Mouse (Mus musculus) lung, postnatal 0 days (tissue): ENCODE results near the gene Slc46a3. TPM values are rescaled to one million over a fixed set of nuclear protein-coding genes. Genes with fewer than 3 reads are reported as not detected.

Experiments
- ATAC-seq: fragments of 200-750 bp; cut with Nextera tagmentation; 2 replicates; pipeline ENCODE4 v1.8.0; 2017; ENCODE audit warnings: moderate library complexity
- DNase-seq: peaks from one replicate; pipeline ENCODE4 v3.0.0-alpha.2; 2016; ENCODE audit warnings: low spot score
- H3K27ac ChIP-seq: fragments of 300-500 bp; sonication (generic); 2 replicates; pipeline ENCODE4 v1.5.1; 2014; ENCODE audit warnings: antibody characterized with exemption, mild to moderate bottlenecking, low read length, mixed read lengths
- H3K27me3 ChIP-seq: fragments of 300-500 bp; sonication (generic); replicated peaks from 2 replicates; pipeline ENCODE4 v1.6.1; 2014; ENCODE audit warnings: low read length, mixed read lengths; ENCODE audit not compliant: insufficient read depth
- H3K36me3 ChIP-seq: fragments of 300-500 bp; sonication (generic); 2 replicates; pipeline ENCODE4 v1.6.1; 2014; ENCODE audit warnings: low read length, mixed read lengths; ENCODE audit not compliant: insufficient read depth
- H3K4me1 ChIP-seq: fragments of 300-500 bp; sonication (generic); 2 replicates; pipeline ENCODE4 v1.6.1; 2014; ENCODE audit warnings: antibody characterized with exemption, low read depth, low read length, mixed read lengths; ENCODE audit not compliant: insufficient read depth
- H3K4me2 ChIP-seq: fragments of 300-500 bp; sonication (generic); replicated peaks from 2 replicates; pipeline ENCODE4 v1.6.1; 2014; ENCODE audit warnings: low read depth, mild to moderate bottlenecking, low read length, moderate library complexity, mixed read lengths
- H3K4me3 ChIP-seq: fragments of 300-500 bp; sonication (generic); 2 replicates; pipeline ENCODE4 v1.5.1; 2014; ENCODE audit warnings: low read depth, low read length
- H3K9ac ChIP-seq: fragments of 300-500 bp; sonication (generic); replicated peaks from 2 replicates; pipeline ENCODE4 v1.6.1; 2014; ENCODE audit warnings: low read depth, mild to moderate bottlenecking
- H3K9me3 ChIP-seq: fragments of 300-500 bp; sonication (generic); 2 replicates; pipeline ENCODE4 v1.6.1; 2016; ENCODE audit warnings: low read length, mixed read lengths
- CTCF ChIP-seq: IDR thresholded peaks from 2 replicates; pipeline ENCODE4 v1.5.1; 2016; ENCODE audit warnings: antibody characterized with exemption, mild to moderate bottlenecking
- EP300 ChIP-seq: IDR thresholded peaks from 2 replicates; pipeline ENCODE4 v1.6.1; 2016; ENCODE audit warnings: antibody characterized with exemption, mild to moderate bottlenecking, control low read depth
- WGBS: fragments of 180-500 bp; shearing (Covaris S2); extraction: QIAGEN DNeasy Blood & Tissue Kit; methylation state at CpG from one replicate; pipeline ENCODE4 v1.1.7; 2014; 5-methylcytosine and 5-hydroxymethylcytosine counted together
- polyA plus RNA-seq: library from polyadenylated mRNA; unstranded; fragments of >200 nt; fragmentation: Nextera tagmentation; extraction: Ambion mirVana; gene quantifications from 2 replicates; pipeline ENCODE4 v1.2.1, GENCODE M21; 2015

Gene Slc46a3
- polyA plus RNA-seq, 1 experiment from 2014 or later: 9.4 TPM

- WGBS: 45% methylated on average over 17 of the region's 17 CpGs
- H3K27me3 ChIP-seq: no peaks in the 10 kb centered on the region
- no peak overlapping the region for H3K4me2 ChIP-seq
- no peak overlapping the region for H3K9ac ChIP-seq
- H3K4me3 ChIP-seq: no peak overlapping the region
- H3K36me3 ChIP-seq: no peaks in the 10 kb centered on the region
- H3K9me3 ChIP-seq: no peaks in the 10 kb centered on the region
- TF ChIP-seq CTCF: no peak
- TF ChIP-seq EP300: peak; percentile 99
- H3K4me1 ChIP-seq: 0 out of 2 replicates have a peak, but pooled peaks cover 5% of the 10 kb centered on the region
- ATAC-seq (peak; percentile 86), DNase-seq (peak; percentile 74)
- H3K27ac ChIP-seq: 0 out of 2 replicates have a peak overlapping the region, but pooled peaks have one; percentile 38
Observed at GRCm38 (mm10) chr5:147918044-147918846, 23.6 kb upstream of the Slc46a3 start.

- 79% methylated on average over 9 of the region's 9 CpGs for WGBS
- Histone ChIP-seq H3K36me3 (no peaks in the 10 kb centered on the region), H3K27ac (no peak overlapping the region), H3K4me2 (no peak overlapping the region), H3K4me3 (no peak overlapping the region), H3K4me1 (0 out of 2 replicates have a peak, but pooled peaks cover 5% of the 10 kb centered on the region), H3K9ac (no peak overlapping the region), H3K9me3 (no peaks in the 10 kb centered on the region), H3K27me3 (no peaks in the 10 kb centered on the region)
- DNase-seq (no peak), ATAC-seq (no peak)
- no peak for TF ChIP-seq CTCF
- TF ChIP-seq EP300: no peak
Observed at GRCm38 (mm10) chr5:147916171-147916570, 21.6 kb upstream of the Slc46a3 start.

- WGBS: 39% methylated on average over 6 of the region's 6 CpGs
- peak; percentile 59 for DNase-seq
- Histone ChIP-seq H3K4me3 (no peak overlapping the region), H3K4me1 (0 out of 2 replicates have a peak, but pooled peaks cover 5% of the 10 kb centered on the region), H3K27me3 (no peaks in the 10 kb centered on the region), H3K9ac (no peak overlapping the region), H3K36me3 (no peaks in the 10 kb centered on the region), H3K4me2 (no peak overlapping the region), H3K9me3 (no peaks in the 10 kb centered on the region), H3K27ac (no peak overlapping the region)
- ATAC-seq: peak; percentile 16
- TF ChIP-seq EP300 (peak; percentile 88), CTCF (peak; percentile 57)
Observed at GRCm38 (mm10) chr5:147915038-147915566, 20.5 kb upstream of the Slc46a3 start.

- H3K9ac ChIP-seq: no peak overlapping the region
- H3K4me2 ChIP-seq: peak overlapping the region; percentile 22; the same call in 1 of the 2 replicates
Observed at GRCm38 (mm10) chr5:147913241-147913842, 18.7 kb upstream of the Slc46a3 start.

GRCm38 (mm10) chr5:147911744-147912143 lies 17.1 kb upstream of the Slc46a3 start:
- Histone ChIP-seq H3K4me2 (no peak overlapping the region), H3K27me3 (no peaks in the 10 kb centered on the region), H3K4me3 (no peak overlapping the region), H3K27ac (no peak overlapping the region), H3K4me1 (0 out of 2 replicates have a peak, but pooled peaks cover 5% of the 10 kb centered on the region), H3K9me3 (no peaks in the 10 kb centered on the region), H3K36me3 (no peaks in the 10 kb centered on the region), H3K9ac (no peak overlapping the region)
- TF ChIP-seq EP300 (no peak), CTCF (no peak)
- ATAC-seq (peak; percentile 40; the same call in 1 of the 2 replicates), DNase-seq (peak; percentile 45)
- WGBS: 63% methylated on average over 5 of the region's 5 CpGs

More at GRCm38 (mm10) chr5:147913241-147913842, 18.7 kb upstream of the Slc46a3 start:
- ATAC-seq: peak; percentile 74
- H3K27me3 ChIP-seq: no peaks in the 10 kb centered on the region
- H3K4me3 ChIP-seq: no peak overlapping the region
- no peaks in the 10 kb centered on the region for H3K36me3 ChIP-seq
- H3K9me3 ChIP-seq: no peaks in the 10 kb centered on the region
- H3K4me1 ChIP-seq: 0 out of 2 replicates have a peak, but pooled peaks cover 5% of the 10 kb centered on the region
- 14% methylated on average over 14 of the region's 14 CpGs for WGBS
- H3K27ac ChIP-seq: peak overlapping the region; percentile 77
- DNase-seq: peak; percentile 71
- TF ChIP-seq CTCF (no peak), EP300 (no peak)
